Mouse (Mus musculus): ENCODE results near the gene Nek2. TPM values are rescaled to one million over a fixed set of nuclear protein-coding genes. Genes with fewer than 3 reads are reported as not detected.

Gene Nek2
- 28.7 and 30.9 TPM in 2 replicates for polyA plus RNA-seq (2014; fragmentation: Nextera tagmentation; extraction: Ambion mirVana)

- no peaks in the 10 kb centered on the region for H3K27me3 ChIP-seq (ENCODE audit: control insufficient read depth, insufficient read depth, low read length)
- no peaks in the 10 kb centered on the region for H3K9me3 ChIP-seq (ENCODE audit: control insufficient read depth, low read length)
- H3K36me3 ChIP-seq (ENCODE audit: control insufficient read depth, insufficient read depth, low read length), result peaks cover 38% of the 10 kb centered on the region
- H3K27ac ChIP-seq (replicated peaks in 1 of 2; ENCODE audit: control insufficient read depth in 1 of 2, insufficient read depth in 1 of 2, low read depth in 2 of 2, low read length in 2 of 2), result peak within 1 kb of the TSS; percentile 63 to 69
- peak within 1 kb of the TSS; percentile 78 for H3K9ac ChIP-seq (ENCODE audit: low read length)
- peak within 1 kb of the TSS; percentile 67 to 76 for H3K4me3 ChIP-seq (ENCODE audit: control insufficient read depth in 1 of 2, insufficient read depth in 1 of 2, low read depth in 1 of 2, low read length in 2 of 2)
- peaks cover 3 to 12% of the 10 kb centered on the region in 2 experiments; a peak in 3 of 4 replicates for H3K4me1 ChIP-seq (ENCODE audit: control insufficient read depth in 2 of 2, insufficient read depth in 2 of 2, low read length in 2 of 2)
- peak within 1 kb of the TSS; percentile 88 for H3K4me2 ChIP-seq (ENCODE audit: low read length)
- under 1% methylated on average over 79 of the region's 79 CpGs for WGBS
- ATAC-seq (ENCODE audit: insufficient number of reproducible peaks, insufficient read depth, low FRiP score, low read depth), result peak; percentile 88
Measured at GRCm38 (mm10) chr1:191821326-191822091, at the start of gene Nek2. Nek2 (plus strand) TSS chr1:191821444.

GRCm38 (mm10) chr1:191774106-191774505, 47.1 kb upstream of the Nek2 start:
- no peaks in the 10 kb centered on the region for H3K27me3 ChIP-seq (ENCODE audit: control insufficient read depth, insufficient read depth, low read length)
- no peak overlapping the region for H3K27ac ChIP-seq (replicated peaks in 1 of 2; ENCODE audit: control insufficient read depth in 1 of 2, insufficient read depth in 1 of 2, low read depth in 2 of 2, low read length in 2 of 2)
- no peak overlapping the region for H3K9ac ChIP-seq (ENCODE audit: low read length)
- no peak overlapping the region for H3K4me3 ChIP-seq (ENCODE audit: control insufficient read depth in 1 of 2, insufficient read depth in 1 of 2, low read depth in 1 of 2, low read length in 2 of 2)
- peaks cover 75% of the 10 kb centered on the region for H3K36me3 ChIP-seq (ENCODE audit: control insufficient read depth, insufficient read depth, low read length)
- WGBS, result 69% methylated on average over 5 of the region's 5 CpGs
- ATAC-seq (ENCODE audit: insufficient number of reproducible peaks, insufficient read depth, low FRiP score, low read depth), result no peak
- no peak overlapping the region for H3K4me2 ChIP-seq (ENCODE audit: low read length)
- no peaks in the 10 kb centered on the region for H3K9me3 ChIP-seq (ENCODE audit: control insufficient read depth, low read length)
- no peaks in the 10 kb centered on the region for H3K4me1 ChIP-seq (ENCODE audit: control insufficient read depth in 2 of 2, insufficient read depth in 2 of 2, low read length in 2 of 2)

DNA sequence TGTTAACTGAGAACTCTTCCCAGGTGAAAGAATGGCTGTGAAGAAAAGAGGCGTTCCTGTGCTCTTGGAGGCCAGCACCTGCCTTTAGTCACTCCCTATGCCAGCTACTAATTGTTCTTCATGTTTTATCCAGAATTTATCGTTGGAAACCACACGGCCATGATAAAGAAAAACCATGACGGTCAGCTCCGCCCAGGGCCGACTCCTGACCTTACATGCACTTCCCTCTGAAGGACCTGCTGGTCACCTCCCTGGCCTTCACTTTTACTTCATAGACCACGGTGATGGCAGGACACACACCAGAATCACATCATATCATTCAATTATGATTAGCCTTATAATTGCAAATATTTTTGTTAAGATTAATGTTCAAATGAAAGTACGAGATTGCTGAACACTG, 46.1 kb upstream of the Nek2 start:
- H3K4me1 ChIP-seq (ENCODE audit: control insufficient read depth in 2 of 2, insufficient read depth in 2 of 2, low read length in 2 of 2), result peaks cover 0 to 3% of the 10 kb centered on the region in 2 experiments; a peak in 1 of 4 replicates
- no peak overlapping the region for H3K27ac ChIP-seq (replicated peaks in 1 of 2; ENCODE audit: control insufficient read depth in 1 of 2, insufficient read depth in 1 of 2, low read depth in 2 of 2, low read length in 2 of 2)
- no peak overlapping the region for H3K4me3 ChIP-seq (ENCODE audit: control insufficient read depth in 1 of 2, insufficient read depth in 1 of 2, low read depth in 1 of 2, low read length in 2 of 2)
- no peaks in the 10 kb centered on the region for H3K27me3 ChIP-seq (ENCODE audit: control insufficient read depth, insufficient read depth, low read length)
- no peaks in the 10 kb centered on the region for H3K9me3 ChIP-seq (ENCODE audit: control insufficient read depth, low read length)
- H3K9ac ChIP-seq (ENCODE audit: low read length), result no peak overlapping the region
- WGBS, result 86% methylated on average over 8 of the region's 8 CpGs
- peaks cover 83% of the 10 kb centered on the region for H3K36me3 ChIP-seq (ENCODE audit: control insufficient read depth, insufficient read depth, low read length)
- ATAC-seq (ENCODE audit: insufficient number of reproducible peaks, insufficient read depth, low FRiP score, low read depth), result no peak
- H3K4me2 ChIP-seq (ENCODE audit: low read length), result no peak overlapping the region

GRCm38 (mm10) chr1:191777521-191777920, 43.7 kb upstream of the Nek2 start:
- Histone ChIP-seq H3K4me3 (ENCODE audit: control insufficient read depth in 1 of 2, insufficient read depth in 1 of 2, low read depth in 1 of 2, low read length in 2 of 2) (no peak overlapping the region), H3K27ac (replicated peaks in 1 of 2; ENCODE audit: control insufficient read depth in 1 of 2, insufficient read depth in 1 of 2, low read depth in 2 of 2, low read length in 2 of 2) (no peak overlapping the region), H3K36me3 (ENCODE audit: control insufficient read depth, insufficient read depth, low read length) (peaks cover 85% of the 10 kb centered on the region), H3K4me1 (ENCODE audit: control insufficient read depth in 2 of 2, insufficient read depth in 2 of 2, low read length in 2 of 2) (peaks cover 0 to 8% of the 10 kb centered on the region in 2 experiments; a peak in 2 of 4 replicates), H3K9ac (ENCODE audit: low read length) (no peak overlapping the region), H3K27me3 (ENCODE audit: control insufficient read depth, insufficient read depth, low read length) (no peaks in the 10 kb centered on the region), H3K4me2 (ENCODE audit: low read length) (no peak overlapping the region), H3K9me3 (ENCODE audit: control insufficient read depth, low read length) (no peaks in the 10 kb centered on the region)
- ATAC-seq (ENCODE audit: insufficient number of reproducible peaks, insufficient read depth, low FRiP score, low read depth), result no peak
- 85% methylated on average over 8 of the region's 8 CpGs for WGBS

GRCm38 (mm10) chr1:191780470-191780869, 40.8 kb upstream of the Nek2 start:
- 87% methylated on average over 1 of the region's 1 CpGs for WGBS
- peak overlapping the region in 1 of 2 experiments; percentile 51; a peak in 2 of 4 replicates for H3K27ac ChIP-seq (replicated peaks in 1 of 2; ENCODE audit: control insufficient read depth in 1 of 2, insufficient read depth in 1 of 2, low read depth in 2 of 2, low read length in 2 of 2)

DNA sequence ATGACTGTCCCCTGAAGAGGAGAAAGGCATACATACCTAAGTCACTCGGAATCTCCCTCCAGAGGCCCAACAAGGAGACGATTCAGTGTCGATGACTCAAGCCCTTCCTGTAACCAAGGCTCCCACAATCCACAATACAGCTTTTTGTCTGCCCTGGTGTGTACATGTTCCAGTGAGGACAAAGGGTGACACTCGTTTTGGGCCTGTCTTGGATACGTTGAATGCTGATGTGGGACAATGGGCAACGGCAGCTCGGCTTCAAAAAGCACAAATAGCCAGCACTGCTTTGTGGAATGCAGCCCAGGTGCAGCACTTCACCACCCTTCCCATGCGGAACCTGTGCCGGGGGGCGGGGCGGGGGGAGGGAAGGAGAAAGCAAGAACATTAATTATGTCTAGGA, 36.1 kb upstream of the Nek2 start:
- Histone ChIP-seq H3K9me3 (ENCODE audit: control insufficient read depth, low read length) (0 out of 2 replicates have a peak, but pooled peaks cover 3% of the 10 kb centered on the region), H3K27ac (replicated peaks in 1 of 2; ENCODE audit: control insufficient read depth in 1 of 2, insufficient read depth in 1 of 2, low read depth in 2 of 2, low read length in 2 of 2) (no peak overlapping the region), H3K4me3 (ENCODE audit: control insufficient read depth in 1 of 2, insufficient read depth in 1 of 2, low read depth in 1 of 2, low read length in 2 of 2) (no peak overlapping the region), H3K27me3 (ENCODE audit: control insufficient read depth, insufficient read depth, low read length) (no peaks in the 10 kb centered on the region), H3K9ac (ENCODE audit: low read length) (no peak overlapping the region), H3K36me3 (ENCODE audit: control insufficient read depth, insufficient read depth, low read length) (peaks cover 18% of the 10 kb centered on the region), H3K4me1 (ENCODE audit: control insufficient read depth in 2 of 2, insufficient read depth in 2 of 2, low read length in 2 of 2) (peaks cover 0 to 6% of the 10 kb centered on the region in 2 experiments; a peak in 2 of 4 replicates), H3K4me2 (ENCODE audit: low read length) (no peak overlapping the region)
- WGBS, result 69% methylated on average over 11 of the region's 11 CpGs
- no peak for ATAC-seq (ENCODE audit: insufficient number of reproducible peaks, insufficient read depth, low FRiP score, low read depth)

More at GRCm38 (mm10) chr1:191780470-191780869, 40.8 kb upstream of the Nek2 start:
- no peak overlapping the region for H3K9ac ChIP-seq (ENCODE audit: low read length)
- H3K4me3 ChIP-seq (ENCODE audit: control insufficient read depth in 1 of 2, insufficient read depth in 1 of 2, low read depth in 1 of 2, low read length in 2 of 2), result no peak overlapping the region
- H3K4me2 ChIP-seq (ENCODE audit: low read length), result no peak overlapping the region
- peaks cover 0 to 8% of the 10 kb centered on the region in 2 experiments; a peak in 2 of 4 replicates for H3K4me1 ChIP-seq (ENCODE audit: control insufficient read depth in 2 of 2, insufficient read depth in 2 of 2, low read length in 2 of 2)
- no peaks in the 10 kb centered on the region for H3K27me3 ChIP-seq (ENCODE audit: control insufficient read depth, insufficient read depth, low read length)
- no peaks in the 10 kb centered on the region for H3K9me3 ChIP-seq (ENCODE audit: control insufficient read depth, low read length)
- no peak for ATAC-seq (ENCODE audit: insufficient number of reproducible peaks, insufficient read depth, low FRiP score, low read depth)
- H3K36me3 ChIP-seq (ENCODE audit: control insufficient read depth, insufficient read depth, low read length), result peaks cover 61% of the 10 kb centered on the region

DNA sequence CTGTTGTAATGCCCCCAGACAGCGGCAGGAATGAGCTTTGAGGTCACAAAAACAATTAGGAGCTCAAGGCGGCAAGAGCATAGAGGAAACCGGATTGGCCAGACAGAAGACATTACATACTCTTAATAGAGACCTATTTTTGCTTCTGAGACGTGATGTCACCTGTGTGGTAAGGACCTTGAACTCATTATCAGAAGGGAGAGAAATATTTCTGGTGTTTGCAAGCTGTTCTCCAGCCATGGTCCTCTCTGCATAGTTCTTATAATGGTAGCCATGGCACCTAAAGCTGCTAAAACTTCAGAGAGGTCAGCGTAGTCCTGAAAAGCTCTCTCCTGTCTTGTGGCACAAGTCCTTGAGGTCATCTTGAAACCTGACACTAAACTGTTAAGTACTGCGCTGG, 35.0 kb upstream of the Nek2 start:
- ATAC-seq (ENCODE audit: insufficient number of reproducible peaks, insufficient read depth, low FRiP score, low read depth), result no peak
- H3K4me1 ChIP-seq (ENCODE audit: control insufficient read depth in 2 of 2, insufficient read depth in 2 of 2, low read length in 2 of 2), result no peaks in the 10 kb centered on the region
- H3K36me3 ChIP-seq (ENCODE audit: control insufficient read depth, insufficient read depth, low read length), result peaks cover 6% of the 10 kb centered on the region
- H3K4me2 ChIP-seq (ENCODE audit: low read length), result no peak overlapping the region
- H3K4me3 ChIP-seq (ENCODE audit: control insufficient read depth in 1 of 2, insufficient read depth in 1 of 2, low read depth in 1 of 2, low read length in 2 of 2), result no peak overlapping the region
- H3K9me3 ChIP-seq (ENCODE audit: control insufficient read depth, low read length), result 0 out of 2 replicates have a peak, but pooled peaks cover 3% of the 10 kb centered on the region
- no peaks in the 10 kb centered on the region for H3K27me3 ChIP-seq (ENCODE audit: control insufficient read depth, insufficient read depth, low read length)
- 64% methylated on average over 6 of the region's 6 CpGs for WGBS
- no peak overlapping the region for H3K9ac ChIP-seq (ENCODE audit: low read length)
- H3K27ac ChIP-seq (replicated peaks in 1 of 2; ENCODE audit: control insufficient read depth in 1 of 2, insufficient read depth in 1 of 2, low read depth in 2 of 2, low read length in 2 of 2), result no peak overlapping the region
